Mouse (Mus musculus) intestine, embryonic 14.5 days (tissue): ENCODE data around the gene Mbd3. TPM values are rescaled to one million over a fixed set of nuclear protein-coding genes. Genes with fewer than 3 reads are reported as not detected.

ENCODE experiments used
- ATAC-seq: fragments of 200-750 bp; cut with Nextera tagmentation; replicated peaks from 2 replicates; pipeline ENCODE4 v1.8.0; 2017; ENCODE audit warnings: low read depth, moderate number of reproducible peaks, moderate TSS enrichment, moderate library complexity; ENCODE audit not compliant: low FRiP score, low TSS enrichment
- DNase-seq: peaks from one replicate; pipeline ENCODE4 v3.0.0-alpha.2; 2018; ENCODE audit warnings: low spot score
- H3K27ac ChIP-seq: fragments of 300-500 bp; sonication (generic); 2 replicates; pipeline ENCODE4 v1.5.1; 2014; ENCODE audit warnings: low read depth, mild to moderate bottlenecking, control low read depth
- H3K27me3 ChIP-seq: fragments of 300-500 bp; sonication (generic); replicated peaks from 2 replicates; pipeline ENCODE4 v1.6.1; 2014; ENCODE audit warnings: low read length, control low read depth; ENCODE audit not compliant: control insufficient read depth, insufficient read depth
- H3K36me3 ChIP-seq: fragments of 300-500 bp; sonication (generic); 2 replicates; pipeline ENCODE4 v1.6.1; 2014; ENCODE audit warnings: low read length, control low read depth; ENCODE audit not compliant: control insufficient read depth, insufficient read depth
- H3K4me1 ChIP-seq: fragments of 300-500 bp; sonication (generic); replicated peaks from 2 replicates; pipeline ENCODE4 v1.6.1; 2014; ENCODE audit warnings: low read length, control low read depth, mixed read lengths; ENCODE audit not compliant: control insufficient read depth, insufficient read depth
- H3K4me2 ChIP-seq: fragments of 300-500 bp; sonication (generic); 2 replicates; pipeline ENCODE4 v1.6.1; 2014; ENCODE audit warnings: low read length
- H3K4me3 ChIP-seq: fragments of 300-500 bp; sonication (generic); 2 replicates; pipeline ENCODE4 v1.5.1; 2014; ENCODE audit warnings: low read depth, low read length, control low read depth, mixed read lengths
- H3K9ac ChIP-seq: fragments of 300-500 bp; sonication (generic); 2 replicates; pipeline ENCODE4 v1.6.1; 2014; ENCODE audit warnings: mild to moderate bottlenecking, low read length
- H3K9me3 ChIP-seq: fragments of 300-500 bp; sonication (generic); 2 replicates; pipeline ENCODE4 v1.6.1; 2016; ENCODE audit warnings: low read length, control low read depth; ENCODE audit not compliant: control insufficient read depth
- WGBS: fragments of 180-500 bp; shearing (Covaris S2); extraction: QIAGEN DNeasy Blood & Tissue Kit; methylation state at CpG from one replicate; pipeline ENCODE4 v1.1.7; 2014; 5-methylcytosine and 5-hydroxymethylcytosine counted together
- polyA plus RNA-seq: library from polyadenylated mRNA; unstranded; fragments of >200 nt; fragmentation: Nextera tagmentation; extraction: Ambion mirVana; gene quantifications from 2 replicates; pipeline ENCODE4 v1.2.1, GENCODE M21; 2014

The Mbd3 gene
- polyA plus RNA-seq, 1 experiment from 2014 or later: 203 TPM

- H3K27me3 ChIP-seq: peaks cover 58% of the 10 kb centered on the region
- H3K27ac ChIP-seq: no peak overlapping the region
- H3K4me2 ChIP-seq: peak overlapping the region; percentile 40
- DNase-seq: no peak
- WGBS: 26% methylated on average over 7 of the region's 7 CpGs
- H3K9me3 ChIP-seq: no peaks in the 10 kb centered on the region
- peaks cover 10% of the 10 kb centered on the region; the same call in 1 of the 2 replicates for H3K4me1 ChIP-seq
- ATAC-seq: peak; percentile 25; the same call in 1 of the 2 replicates
- H3K36me3 ChIP-seq: no peaks in the 10 kb centered on the region
- H3K9ac ChIP-seq: no peak overlapping the region
- no peak overlapping the region for H3K4me3 ChIP-seq
These were observed 42.0 kb downstream of the Mbd3 start for GRCm38 (mm10) chr10:80357336-80357735.

- no peak overlapping the region for H3K9ac ChIP-seq
- H3K27me3 ChIP-seq: peaks cover 64% of the 10 kb centered on the region
- no peaks in the 10 kb centered on the region for H3K9me3 ChIP-seq
- H3K4me1 ChIP-seq: peaks cover 10% of the 10 kb centered on the region; the same call in 1 of the 2 replicates
- ATAC-seq: no peak
- no peak overlapping the region for H3K27ac ChIP-seq
- H3K4me3 ChIP-seq: peak overlapping the region; percentile 32
- H3K36me3 ChIP-seq: no peaks in the 10 kb centered on the region
- 2% methylated on average over 34 of the region's 34 CpGs for WGBS
- H3K4me2 ChIP-seq: peak overlapping the region; percentile 44
- no peak for DNase-seq
These were observed 42.6 kb downstream of the Mbd3 start for GRCm38 (mm10) chr10:80356737-80357136.

- Histone ChIP-seq H3K9ac (0 out of 2 replicates have a peak within 1 kb of the TSS, but pooled peaks have one; percentile 10), H3K36me3 (no peaks in the 10 kb centered on the region), H3K4me3 (peak within 1 kb of the TSS; percentile 32), H3K4me1 (peaks cover 10% of the 10 kb centered on the region; the same call in 1 of the 2 replicates), H3K4me2 (peak within 1 kb of the TSS; percentile 44), H3K27ac (no peak within 1 kb of the TSS), H3K27me3 (peaks cover 70% of the 10 kb centered on the region), H3K9me3 (no peaks in the 10 kb centered on the region)
- WGBS: 1% methylated on average over 53 of the region's 53 CpGs
- no peak for DNase-seq
- ATAC-seq: no peak
These were observed 43.2 kb downstream of the Mbd3 start, which contains the start of gene Plk5 for GRCm38 (mm10) chr10:80356001-80356682. TSS of gene Plk5 (plus strand) at chr10:80356459.

- Histone ChIP-seq H3K27ac (no peak overlapping the region), H3K9me3 (no peaks in the 10 kb centered on the region), H3K9ac (no peak overlapping the region), H3K4me1 (peaks cover 10% of the 10 kb centered on the region; the same call in 1 of the 2 replicates), H3K4me3 (no peak overlapping the region), H3K4me2 (no peak overlapping the region), H3K27me3 (peaks cover 76% of the 10 kb centered on the region), H3K36me3 (no peaks in the 10 kb centered on the region)
- WGBS: 16% methylated on average over 8 of the region's 9 CpGs
- DNase-seq (no peak), ATAC-seq (no peak)
These were observed 43.9 kb downstream of the Mbd3 start for GRCm38 (mm10) chr10:80355431-80355830.

GRCm38 (mm10) chr10:80352727-80353126 is 46.6 kb downstream of the Mbd3 start:
- DNase-seq (no peak), ATAC-seq (no peak)
- H3K4me1 ChIP-seq: peaks cover 19% of the 10 kb centered on the region
- 68% methylated on average over 8 of the region's 8 CpGs for WGBS
- no peaks in the 10 kb centered on the region for H3K36me3 ChIP-seq
- H3K9me3 ChIP-seq: no peaks in the 10 kb centered on the region
- H3K4me3 ChIP-seq: no peak overlapping the region
- H3K9ac ChIP-seq: no peak overlapping the region
- no peak overlapping the region for H3K4me2 ChIP-seq
- H3K27ac ChIP-seq: no peak overlapping the region
- peaks cover 83% of the 10 kb centered on the region for H3K27me3 ChIP-seq

- 29% methylated on average over 11 of the region's 11 CpGs for WGBS
- no peak overlapping the region for H3K4me3 ChIP-seq
- ATAC-seq: no peak
These were observed 47.5 kb downstream of the Mbd3 start for GRCm38 (mm10) chr10:80351896-80352295.

GRCm38 (mm10) chr10:80350292-80350691 is 49.1 kb downstream of the Mbd3 start:
- Histone ChIP-seq H3K27me3 (peaks cover 80% of the 10 kb centered on the region), H3K9me3 (no peaks in the 10 kb centered on the region), H3K27ac (no peak overlapping the region), H3K4me2 (no peak overlapping the region), H3K36me3 (no peaks in the 10 kb centered on the region), H3K9ac (no peak overlapping the region), H3K4me1 (peaks cover 18% of the 10 kb centered on the region), H3K4me3 (no peak overlapping the region)
- WGBS: 7% methylated on average over 7 of the region's 7 CpGs
- DNase-seq: peak; percentile 99
- ATAC-seq: peak; percentile 74

More at GRCm38 (mm10) chr10:80351896-80352295, 47.5 kb downstream of the Mbd3 start:
- H3K27ac ChIP-seq: no peak overlapping the region
- H3K9ac ChIP-seq: no peak overlapping the region
- no peak for DNase-seq
- peaks cover 83% of the 10 kb centered on the region for H3K27me3 ChIP-seq
- H3K9me3 ChIP-seq: no peaks in the 10 kb centered on the region
- H3K4me1 ChIP-seq: peaks cover 23% of the 10 kb centered on the region
- H3K36me3 ChIP-seq: no peaks in the 10 kb centered on the region
- H3K4me2 ChIP-seq: no peak overlapping the region

GRCm38 (mm10) chr10:80348981-80349380 is 50.4 kb downstream of the Mbd3 start:
- H3K27me3 ChIP-seq: peaks cover 88% of the 10 kb centered on the region
- peak overlapping the region; percentile 25; the same call in 1 of the 2 replicates for H3K9ac ChIP-seq
- no peak overlapping the region for H3K27ac ChIP-seq
- ATAC-seq (peak; percentile 7; the same call in 1 of the 2 replicates), DNase-seq (peak; percentile 72)
- H3K4me3 ChIP-seq: peak overlapping the region; percentile 34
- no peaks in the 10 kb centered on the region for H3K36me3 ChIP-seq
- peak overlapping the region; percentile 51 for H3K4me2 ChIP-seq
- peaks cover 24% of the 10 kb centered on the region for H3K4me1 ChIP-seq
- H3K9me3 ChIP-seq: no peaks in the 10 kb centered on the region
- WGBS: 17% methylated on average over 25 of the region's 26 CpGs
